Mouse (Mus musculus) kidney, adult 2 months (tissue): Measurements from ENCODE around the gene Wfdc18. TPM values are rescaled to one million over a fixed set of nuclear protein-coding genes. Genes with fewer than 3 reads are reported as not detected.

Source experiments
- DNase-seq: peaks from one replicate; pipeline ENCODE4 v3.0.0; 2021
- H3K27ac ChIP-seq: fragments of 200-500 bp; 2 replicates; pipeline ENCODE4 v1.5.1; 2012; ENCODE audit warnings: low read depth, low read length, control low read depth, inconsistent platforms; ENCODE audit not compliant: insufficient read depth
- H3K27me3 ChIP-seq: fragments of 200-500 bp; replicated peaks from 2 replicates; pipeline ENCODE4 v1.6.1; 2012; ENCODE audit warnings: mild to moderate bottlenecking, moderate library complexity, low read length, inconsistent platforms; ENCODE audit not compliant: control insufficient read depth, insufficient read depth
- H3K36me3 ChIP-seq: fragments of 200-500 bp; 2 replicates; pipeline ENCODE4 v1.6.1; 2012; ENCODE audit warnings: mild to moderate bottlenecking, moderate library complexity, low read length, inconsistent platforms; ENCODE audit not compliant: control insufficient read depth, insufficient read depth
- H3K4me1 ChIP-seq: fragments of 200-500 bp; 2 replicates; pipeline ENCODE4 v1.6.1; 2011; ENCODE audit warnings: low read length; ENCODE audit not compliant: control insufficient read depth, insufficient read depth
- H3K4me3 ChIP-seq: fragments of 200-500 bp; 2 replicates; pipeline ENCODE4 v1.5.1; 2011; ENCODE audit warnings: mild to moderate bottlenecking, low read depth, low read length, control low read depth; ENCODE audit not compliant: insufficient read depth
- CTCF ChIP-seq: fragments of 200-500 bp; conservative IDR thresholded peaks from 2 replicates; pipeline ENCODE4 v1.5.1; 2011; ENCODE audit warnings: low read depth, mild to moderate bottlenecking, control low read depth, low read length, moderate library complexity, mixed read lengths; ENCODE audit not compliant: insufficient read depth, insufficient read length
- POLR2A ChIP-seq: fragments of 200-500 bp; IDR thresholded peaks from one replicate; pipeline ENCODE4 v1.6.1; 2011; ENCODE audit warnings: low read depth, low read length, control low read depth
- WGBS: fragments of 180-500 bp; shearing (Covaris S2); methylation state at CpG from one replicate; pipeline ENCODE4 v1.1.7; 2018; 5-methylcytosine and 5-hydroxymethylcytosine counted together
- polyA plus RNA-seq: library from polyadenylated mRNA; depleted of rRNA; stranded (reverse); fragments of >200 nt; gene quantifications from 2 replicates; pipeline ENCODE4 v1.2.3, GENCODE M21; 2012

Wfdc18 gene
- polyA plus RNA-seq, 1 experiment: not detected

GRCm38 (mm10) chr11:83742731-83743355, 34.0 kb downstream of the Wfdc18 start:
- 39% methylated on average over 9 of the region's 9 CpGs for WGBS
- peak; percentile 24 for DNase-seq
- no peak overlapping the region for H3K27ac ChIP-seq
- no peaks in the 10 kb centered on the region for H3K4me1 ChIP-seq
- H3K4me3 ChIP-seq: no peak overlapping the region
- H3K27me3 ChIP-seq: no peaks in the 10 kb centered on the region; the same call in 1 of the 2 replicates
- H3K36me3 ChIP-seq: no peaks in the 10 kb centered on the region
- TF ChIP-seq POLR2A: no peak
- TF ChIP-seq CTCF: no peak

DNA sequence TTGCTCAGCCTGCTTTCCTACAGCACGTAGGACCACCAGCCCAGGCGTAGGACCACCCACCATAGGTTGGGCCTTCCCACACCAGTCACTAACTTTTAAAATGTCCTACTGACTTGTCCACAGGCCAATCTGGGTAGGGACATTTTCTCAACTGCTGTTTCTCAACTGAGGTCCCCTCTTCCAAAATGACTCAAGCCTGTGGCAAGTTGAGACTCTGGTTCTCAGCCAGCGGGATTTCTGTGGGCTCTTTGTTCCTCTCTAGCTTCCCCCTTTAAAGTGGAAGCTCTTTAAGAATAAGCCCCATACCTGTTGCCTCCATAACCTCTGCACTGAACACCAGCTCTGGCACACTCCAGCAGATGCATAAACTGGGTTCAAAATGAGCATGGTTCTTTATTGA, 34.7 kb downstream of the Wfdc18 start:
- WGBS: 88% methylated on average over 3 of the region's 3 CpGs
- TF ChIP-seq POLR2A (no peak), CTCF (no peak)
- H3K4me3 ChIP-seq: no peak overlapping the region
- no peak for DNase-seq
- H3K4me1 ChIP-seq: no peaks in the 10 kb centered on the region
- no peak overlapping the region for H3K27ac ChIP-seq
- no peaks in the 10 kb centered on the region for H3K36me3 ChIP-seq
- H3K27me3 ChIP-seq: no peaks in the 10 kb centered on the region; the same call in 1 of the 2 replicates

GRCm38 (mm10) chr11:83746152-83746551, 37.3 kb downstream of the Wfdc18 start:
- no peaks in the 10 kb centered on the region for H3K4me1 ChIP-seq
- DNase-seq: no peak
- 57% methylated on average over 4 of the region's 4 CpGs for WGBS

GRCm38 (mm10) chr11:83746681-83747080, 37.9 kb downstream of the Wfdc18 start, which contains the start of gene Wfdc21:
TSS of gene Wfdc21 (plus strand) at chr11:83746940.
- no peaks in the 10 kb centered on the region for H3K27me3 ChIP-seq
- 82% methylated on average over 5 of the region's 5 CpGs for WGBS
- DNase-seq: no peak
- no peak within 1 kb of the TSS for H3K4me3 ChIP-seq
- TF ChIP-seq POLR2A (no peak), CTCF (no peak)
- no peaks in the 10 kb centered on the region for H3K4me1 ChIP-seq
- no peak within 1 kb of the TSS for H3K27ac ChIP-seq
- no peaks in the 10 kb centered on the region for H3K36me3 ChIP-seq

More at GRCm38 (mm10) chr11:83746152-83746551, 37.3 kb downstream of the Wfdc18 start:
- no peaks in the 10 kb centered on the region for H3K36me3 ChIP-seq
- TF ChIP-seq CTCF (no peak), POLR2A (no peak)
- no peaks in the 10 kb centered on the region for H3K27me3 ChIP-seq
- no peak overlapping the region for H3K4me3 ChIP-seq
- H3K27ac ChIP-seq: no peak overlapping the region

GRCm38 (mm10) chr11:83747376-83748265, 38.8 kb downstream of the Wfdc18 start:
- no peak overlapping the region for H3K4me3 ChIP-seq
- no peaks in the 10 kb centered on the region for H3K36me3 ChIP-seq
- 71% methylated on average over 6 of the region's 6 CpGs for WGBS
- no peaks in the 10 kb centered on the region for H3K4me1 ChIP-seq
- TF ChIP-seq CTCF (no peak), POLR2A (no peak)
- no peaks in the 10 kb centered on the region for H3K27me3 ChIP-seq
- H3K27ac ChIP-seq: no peak overlapping the region
- DNase-seq: no peak

DNA sequence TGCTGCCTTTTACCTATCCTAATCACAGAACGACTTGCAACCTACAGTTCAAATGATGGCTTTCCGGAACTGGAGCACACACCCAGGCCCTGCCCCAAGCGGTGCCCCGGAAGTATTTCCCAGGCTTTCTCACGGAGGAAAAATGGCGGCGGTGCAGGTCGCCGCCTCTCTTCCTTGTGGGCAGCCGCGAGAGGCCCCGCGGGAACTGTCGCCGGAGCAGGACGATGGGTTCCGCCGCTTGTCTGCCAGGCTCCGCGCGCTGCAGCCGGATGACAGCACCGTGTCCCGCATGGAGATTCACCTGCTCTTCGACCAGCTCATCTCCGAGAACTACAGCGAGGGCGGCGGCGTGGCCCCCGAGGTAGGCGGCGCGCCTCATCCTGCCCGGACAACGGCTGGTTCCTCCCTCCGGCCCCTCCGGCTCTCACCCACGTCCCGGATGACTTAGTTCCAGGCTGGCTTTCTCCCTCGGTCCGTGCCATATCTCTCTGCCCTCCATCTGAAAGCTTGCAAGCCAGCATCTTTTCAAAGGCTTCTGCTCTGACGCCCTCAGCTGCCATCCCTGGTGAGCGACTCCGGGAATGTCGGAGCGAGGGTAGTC, 44.9 kb downstream of the Wfdc18 start, which contains the start of gene Heatr6:
TSS of gene Heatr6 (plus strand) at position 116 of the 601 bp plus-strand sequence.
- Histone ChIP-seq H3K36me3 (peaks cover 4% of the 10 kb centered on the region; the same call in 1 of the 2 replicates), H3K4me1 (no peaks in the 10 kb centered on the region; the same call in 1 of the 2 replicates), H3K27me3 (no peaks in the 10 kb centered on the region), H3K27ac (peak within 1 kb of the TSS; percentile 76), H3K4me3 (peak within 1 kb of the TSS; percentile 71)
- WGBS: under 1% methylated on average over 47 of the region's 47 CpGs
- peak; percentile 94 for DNase-seq
- TF ChIP-seq CTCF: no peak
- peak; percentile 16 for TF ChIP-seq POLR2A
